Mouse (Mus musculus) R1 (cell line): Measurements from ENCODE around the gene Mtx3.
"Not testable (repeated sequence)": the region's sequence is repeated elsewhere in the genome, so short reads cannot be mapped to it uniquely, and the experiment has no call there.

ENCODE experiments used
- DNase-seq: peaks from one replicate; pipeline ENCODE4 v3.0.0-alpha.2; 2018; ENCODE audit warnings: low read depth, low spot score

The Mtx3 gene

GRCm38 (mm10) chr13:92844586-92845221 is at the start of gene Mtx3:
Gene Mtx3 (plus strand): TSS chr13:92844760.
- peak; percentile 90 for DNase-seq

GRCm38 (mm10) chr13:92798830-92799229 is 45.7 kb upstream of the Mtx3 start:
- no peak for DNase-seq

- no peak for DNase-seq
Observed at GRCm38 (mm10) chr13:92799306-92799925, 45.1 kb upstream of the Mtx3 start.

- no peak for DNase-seq
Observed at GRCm38 (mm10) chr13:92806785-92807184, 37.8 kb upstream of the Mtx3 start.

- no peak for DNase-seq
Observed at GRCm38 (mm10) chr13:92807849-92808248, 36.7 kb upstream of the Mtx3 start.

GRCm38 (mm10) chr13:92810592-92810991 is 34.0 kb upstream of the Mtx3 start:
- DNase-seq = not testable (repeated sequence)

GRCm38 (mm10) chr13:92816329-92816728 is 28.2 kb upstream of the Mtx3 start:
- no peak for DNase-seq

- no peak for DNase-seq
Observed at GRCm38 (mm10) chr13:92817357-92817756, 27.2 kb upstream of the Mtx3 start.

- DNase-seq = no peak
Observed at GRCm38 (mm10) chr13:92828820-92829219, 15.7 kb upstream of the Mtx3 start.

GRCm38 (mm10) chr13:92833162-92833561 is 11.4 kb upstream of the Mtx3 start:
- no peak for DNase-seq

- no peak for DNase-seq
Observed at GRCm38 (mm10) chr13:92846438-92846837, 1.9 kb downstream of the Mtx3 start.

GRCm38 (mm10) chr13:92847336-92847735 is 2.8 kb downstream of the Mtx3 start:
- no peak for DNase-seq

GRCm38 (mm10) chr13:92848002-92848401 is 3.4 kb downstream of the Mtx3 start:
- no peak for DNase-seq

GRCm38 (mm10) chr13:92855901-92856300 is 11.3 kb downstream of the Mtx3 start:
- DNase-seq = peak; percentile 76

- DNase-seq = no peak
Observed at GRCm38 (mm10) chr13:92858808-92859207, 14.2 kb downstream of the Mtx3 start.

- DNase-seq = no peak
Observed at GRCm38 (mm10) chr13:92859959-92860358, 15.4 kb downstream of the Mtx3 start.

- DNase-seq = no peak
Observed at GRCm38 (mm10) chr13:92865358-92865757, 20.8 kb downstream of the Mtx3 start.

GRCm38 (mm10) chr13:92866680-92867079 is 22.1 kb downstream of the Mtx3 start:
- DNase-seq = no peak

GRCm38 (mm10) chr13:92879514-92879913 is 35.0 kb downstream of the Mtx3 start:
- no peak for DNase-seq

GRCm38 (mm10) chr13:92879933-92880332 is 35.4 kb downstream of the Mtx3 start:
- DNase-seq = no peak

GRCm38 (mm10) chr13:92880589-92880988 is 36.0 kb downstream of the Mtx3 start:
- DNase-seq = no peak

- no peak for DNase-seq
Observed at GRCm38 (mm10) chr13:92882271-92882985, 37.9 kb downstream of the Mtx3 start.
